Mouse (Mus musculus) embryonic facial prominence, embryonic 11.5 days (tissue): ENCODE data around the gene Hnrnpul1. TPM values are rescaled to one million over a fixed set of nuclear protein-coding genes. Genes with fewer than 3 reads are reported as not detected.

Experiments
- ATAC-seq: fragments of 200-750 bp; cut with Nextera tagmentation; replicated peaks from 2 replicates; pipeline ENCODE4 v1.8.0; 2017; ENCODE audit warnings: low read depth; ENCODE audit not compliant: insufficient number of reproducible peaks, low FRiP score, low TSS enrichment
- DNase-seq: peaks from one replicate; pipeline ENCODE4 v3.0.0-alpha.2; 2015; ENCODE audit warnings: low spot score
- H3K27ac ChIP-seq: fragments of 300-500 bp; sonication (generic); replicated peaks from 2 replicates; pipeline ENCODE4 v1.5.1; 2014; ENCODE audit warnings: mild to moderate bottlenecking, low read depth, low read length, control low read depth
- H3K27me3 ChIP-seq: fragments of 300-500 bp; sonication (generic); 2 replicates; pipeline ENCODE4 v1.6.1; 2014; ENCODE audit warnings: mild to moderate bottlenecking, low read length, moderate library complexity, mixed read lengths; ENCODE audit not compliant: control insufficient read depth, insufficient read depth
- H3K36me3 ChIP-seq: fragments of 300-500 bp; sonication (generic); replicated peaks from 2 replicates; pipeline ENCODE4 v1.6.1; 2014; ENCODE audit warnings: low read depth, mild to moderate bottlenecking, low read length, moderate library complexity, mixed read lengths; ENCODE audit not compliant: control insufficient read depth, insufficient read depth
- H3K4me1 ChIP-seq: fragments of 300-500 bp; sonication (generic); 2 replicates; pipeline ENCODE4 v1.6.1; 2014; ENCODE audit warnings: low read length, mixed read lengths; ENCODE audit not compliant: control insufficient read depth, insufficient read depth
- H3K4me2 ChIP-seq: fragments of 300-500 bp; sonication (generic); 2 replicates; pipeline ENCODE4 v1.6.1; 2014; ENCODE audit warnings: low read depth, mild to moderate bottlenecking, control low read depth, low read length, moderate library complexity
- H3K4me3 ChIP-seq: fragments of 300-500 bp; sonication (generic); 2 replicates; pipeline ENCODE4 v1.5.1; 2014; ENCODE audit warnings: low read depth, low read length, control low read depth
- H3K9ac ChIP-seq: fragments of 300-500 bp; sonication (generic); replicated peaks from 2 replicates; pipeline ENCODE4 v1.6.1; 2014; ENCODE audit warnings: mild to moderate bottlenecking, control low read depth, low read length
- H3K9me3 ChIP-seq: fragments of 300-500 bp; sonication (generic); replicated peaks from 2 replicates; pipeline ENCODE4 v1.6.1; 2016; ENCODE audit warnings: mild to moderate bottlenecking, low read length, inconsistent platforms, mixed read lengths; ENCODE audit not compliant: control insufficient read depth
- WGBS: fragments of 180-500 bp; shearing (Covaris S2); extraction: QIAGEN DNeasy Blood & Tissue Kit; methylation state at CpG from one replicate; pipeline ENCODE4 v1.1.7; 2014; 5-methylcytosine and 5-hydroxymethylcytosine counted together
- polyA plus RNA-seq: library from polyadenylated mRNA; unstranded; fragments of >200 nt; fragmentation: Nextera tagmentation; extraction: Ambion mirVana; gene quantifications from 2 replicates; pipeline ENCODE4 v1.2.1, GENCODE M21; 2014

Gene Hnrnpul1
- polyA plus RNA-seq, 1 experiment from 2014 or later = 76.8 TPM

DNA sequence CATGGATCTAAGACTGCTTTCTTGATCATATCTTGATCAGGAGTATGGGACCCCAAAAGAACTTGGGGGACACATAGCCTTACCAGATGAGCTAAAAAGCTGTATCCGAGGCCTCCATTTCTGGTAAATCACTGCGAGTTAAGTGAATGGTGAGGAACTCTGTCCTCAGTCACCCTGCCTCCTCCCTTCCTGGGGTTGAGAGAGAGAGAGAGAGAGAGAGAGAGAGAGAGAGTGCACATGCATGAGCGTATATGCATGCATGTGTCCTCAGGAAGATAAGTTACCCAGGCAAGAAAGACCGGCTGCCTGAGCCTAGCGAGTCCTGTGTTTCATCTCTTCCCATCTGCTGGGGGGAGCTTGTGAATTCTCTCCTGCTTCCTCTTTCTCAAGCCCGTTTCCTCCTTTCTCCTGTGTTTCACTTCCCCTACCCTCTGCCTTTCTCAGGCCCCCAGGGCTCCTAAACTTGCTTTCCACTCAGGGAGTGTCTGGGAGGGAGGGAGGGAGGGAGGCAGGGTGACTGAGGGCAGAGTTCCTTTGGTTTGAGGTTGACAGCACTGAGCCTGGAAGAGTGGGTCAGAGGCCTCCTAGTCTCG lies 47.9 kb downstream of the Hnrnpul1 start:
- WGBS = 53% methylated on average over 7 of the region's 7 CpGs
- Histone ChIP-seq H3K36me3 (no peaks in the 10 kb centered on the region), H3K4me2 (no peak overlapping the region), H3K9me3 (no peaks in the 10 kb centered on the region; the same call in 1 of the 2 replicates), H3K4me3 (no peak overlapping the region), H3K4me1 (peaks cover 15% of the 10 kb centered on the region), H3K27ac (no peak overlapping the region), H3K9ac (0 out of 2 replicates have a peak overlapping the region, but pooled peaks have one; percentile 6), H3K27me3 (peaks cover 7% of the 10 kb centered on the region; the same call in 1 of the 2 replicates)
- no peak for ATAC-seq
- no peak for DNase-seq

- Histone ChIP-seq H3K4me2 (no peak overlapping the region), H3K4me1 (peaks cover 14% of the 10 kb centered on the region), H3K27ac (no peak overlapping the region), H3K36me3 (no peaks in the 10 kb centered on the region), H3K9ac (no peak overlapping the region), H3K4me3 (no peak overlapping the region), H3K9me3 (no peaks in the 10 kb centered on the region; the same call in none of the 2 replicates), H3K27me3 (peaks cover 7% of the 10 kb centered on the region; the same call in 1 of the 2 replicates)
- ATAC-seq (no peak), DNase-seq (no peak)
- 69% methylated on average over 6 of the region's 6 CpGs for WGBS
Measured at GRCm38 (mm10) chr7:25705801-25706251, 48.7 kb downstream of the Hnrnpul1 start.

DNA sequence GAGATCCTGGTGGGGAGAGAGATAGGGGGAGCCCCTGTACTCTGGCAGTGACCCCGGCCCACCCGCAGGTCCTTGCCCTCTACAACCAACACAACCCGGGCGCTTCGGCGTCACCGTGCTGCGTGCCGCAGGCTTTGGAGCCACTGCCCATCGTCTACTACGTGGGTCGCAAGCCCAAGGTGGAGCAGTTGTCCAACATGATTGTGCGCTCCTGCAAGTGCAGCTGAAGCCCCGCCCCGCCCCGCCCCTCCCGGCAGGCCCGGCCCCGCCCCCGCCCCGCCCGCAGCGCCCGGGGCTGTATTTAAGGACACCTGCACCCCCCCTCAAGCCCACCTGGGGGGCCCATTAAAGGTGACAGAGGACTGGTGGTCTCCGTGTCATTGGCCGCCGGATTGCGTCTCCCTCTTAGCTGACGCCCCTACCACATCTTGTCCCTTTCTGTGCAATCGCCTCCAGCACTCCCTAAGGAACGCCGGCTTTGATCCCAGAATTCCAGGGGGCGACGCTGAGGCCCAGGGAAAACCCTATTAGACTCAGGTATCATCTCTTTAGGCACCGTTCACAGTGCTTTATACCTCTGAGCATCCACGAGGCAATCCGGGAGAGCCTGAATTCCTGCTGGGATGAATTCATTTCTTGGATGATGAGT lies 49.7 kb downstream of the Hnrnpul1 start:
- WGBS = 4% methylated on average over 32 of the region's 37 CpGs
- no peaks in the 10 kb centered on the region for H3K36me3 ChIP-seq
- no peaks in the 10 kb centered on the region; the same call in none of the 2 replicates for H3K9me3 ChIP-seq
- peak overlapping the region; percentile 23 for H3K4me3 ChIP-seq
- H3K27me3 ChIP-seq = peaks cover 7% of the 10 kb centered on the region; the same call in 1 of the 2 replicates
- ATAC-seq (no peak), DNase-seq (no peak)
- H3K27ac ChIP-seq = no peak overlapping the region
- H3K4me2 ChIP-seq = peak overlapping the region; percentile 47
- H3K4me1 ChIP-seq = peaks cover 7% of the 10 kb centered on the region
- H3K9ac ChIP-seq = no peak overlapping the region

DNA sequence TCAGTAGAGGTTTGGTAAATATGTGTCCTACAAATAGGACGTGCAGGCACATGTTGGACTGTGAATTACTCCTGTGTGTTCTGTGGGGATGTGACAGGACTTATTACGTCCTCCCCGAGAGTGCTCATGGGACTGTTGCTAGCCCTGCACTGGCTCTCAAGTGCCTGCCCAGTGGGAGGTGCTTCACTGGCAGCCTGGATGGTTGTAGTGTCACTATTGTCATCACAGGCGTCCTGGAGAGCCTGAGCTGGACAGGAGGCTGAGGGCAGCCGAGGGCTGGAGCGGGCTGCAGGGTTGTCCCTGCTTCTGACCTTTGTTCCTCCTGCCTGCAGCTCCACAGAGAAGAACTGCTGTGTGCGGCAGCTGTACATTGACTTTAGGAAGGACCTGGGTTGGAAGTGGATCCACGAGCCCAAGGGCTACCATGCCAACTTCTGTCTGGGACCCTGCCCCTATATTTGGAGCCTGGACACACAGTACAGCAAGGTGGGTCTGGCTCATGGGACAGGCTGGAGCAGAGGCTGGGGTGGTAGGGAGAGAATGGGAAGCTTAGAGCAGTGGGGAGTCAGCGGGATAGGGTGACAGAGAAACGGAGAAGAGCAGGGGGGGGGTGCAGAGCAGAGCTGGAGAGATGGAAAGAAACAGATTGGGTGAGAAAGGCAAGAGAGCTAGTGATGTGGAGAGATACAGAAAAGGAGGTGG lies 50.6 kb downstream of the Hnrnpul1 start:
- Histone ChIP-seq H3K4me2 (no peak overlapping the region), H3K9me3 (no peaks in the 10 kb centered on the region; the same call in none of the 2 replicates), H3K36me3 (no peaks in the 10 kb centered on the region), H3K27me3 (peaks cover 7% of the 10 kb centered on the region; the same call in 1 of the 2 replicates), H3K27ac (no peak overlapping the region), H3K4me3 (no peak overlapping the region), H3K4me1 (peaks cover 7% of the 10 kb centered on the region), H3K9ac (no peak overlapping the region)
- DNase-seq (no peak), ATAC-seq (0 out of 2 replicates have a peak, but pooled peaks have one; percentile 32)
- 25% methylated on average over 10 of the region's 10 CpGs for WGBS

GRCm38 (mm10) chr7:25702350-25702749 lies 52.2 kb downstream of the Hnrnpul1 start:
- Histone ChIP-seq H3K9me3 (no peaks in the 10 kb centered on the region; the same call in none of the 2 replicates), H3K4me1 (peaks cover 4% of the 10 kb centered on the region; the same call in 1 of the 2 replicates), H3K27me3 (peaks cover 7% of the 10 kb centered on the region; the same call in 1 of the 2 replicates), H3K4me2 (no peak overlapping the region), H3K4me3 (no peak overlapping the region), H3K36me3 (no peaks in the 10 kb centered on the region), H3K27ac (no peak overlapping the region), H3K9ac (no peak overlapping the region)
- 95% methylated on average over 2 of the region's 2 CpGs for WGBS
- DNase-seq (no peak), ATAC-seq (no peak)

DNA sequence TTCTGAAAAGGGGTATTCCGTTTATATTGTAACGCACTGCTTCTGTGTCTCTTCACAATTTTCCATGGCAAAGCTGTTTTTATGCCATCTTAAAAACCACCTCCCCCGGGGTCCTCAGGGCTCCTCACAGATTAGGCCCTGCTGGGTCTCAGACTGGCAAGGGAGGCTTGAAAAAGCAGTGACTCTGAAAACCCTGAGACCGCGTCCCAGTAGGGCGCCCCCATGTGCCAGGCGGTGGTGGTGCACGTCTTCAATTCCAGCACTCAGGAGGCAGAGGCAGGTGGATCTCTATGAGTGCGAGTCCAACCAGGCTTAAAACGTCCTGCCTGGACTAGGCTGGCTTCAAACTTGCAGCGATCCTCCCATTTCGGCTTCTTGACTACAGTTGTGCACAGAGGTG lies 53.8 kb downstream of the Hnrnpul1 start:
- H3K27ac ChIP-seq = no peak overlapping the region
- peaks cover 4% of the 10 kb centered on the region; the same call in 1 of the 2 replicates for H3K4me1 ChIP-seq
- 76% methylated on average over 12 of the region's 12 CpGs for WGBS
- H3K4me3 ChIP-seq = no peak overlapping the region
- peaks cover 7% of the 10 kb centered on the region; the same call in 1 of the 2 replicates for H3K27me3 ChIP-seq
- no peaks in the 10 kb centered on the region for H3K36me3 ChIP-seq
- ATAC-seq = no peak
- no peaks in the 10 kb centered on the region; the same call in none of the 2 replicates for H3K9me3 ChIP-seq
- no peak for DNase-seq
- no peak overlapping the region for H3K4me2 ChIP-seq
- H3K9ac ChIP-seq = no peak overlapping the region

DNA sequence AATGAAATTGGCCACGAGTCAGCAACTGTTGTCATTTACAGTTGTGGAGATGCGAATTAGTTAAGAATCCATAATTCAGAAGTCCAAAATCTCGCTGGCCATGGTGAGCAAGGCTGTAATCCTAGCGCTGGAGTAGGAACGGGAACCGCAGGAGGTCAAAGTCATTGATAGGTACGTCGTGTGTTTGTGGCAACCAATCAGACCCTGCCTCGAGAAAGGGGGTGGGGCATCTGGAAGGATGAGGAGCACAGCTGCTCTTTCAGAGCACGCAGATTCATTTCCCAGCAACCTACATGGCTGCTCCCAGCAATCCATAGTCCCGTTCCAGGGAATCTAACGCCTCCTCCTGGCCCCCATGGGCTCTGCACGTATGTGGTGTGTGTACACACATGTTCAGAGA lies 54.7 kb downstream of the Hnrnpul1 start:
- WGBS = 52% methylated on average over 13 of the region's 13 CpGs
- H3K4me2 ChIP-seq = no peak overlapping the region
- H3K27ac ChIP-seq = no peak overlapping the region
- DNase-seq = no peak
- H3K4me1 ChIP-seq = peaks cover 4% of the 10 kb centered on the region; the same call in 1 of the 2 replicates
- H3K9me3 ChIP-seq = no peaks in the 10 kb centered on the region; the same call in none of the 2 replicates
- H3K27me3 ChIP-seq = peaks cover 7% of the 10 kb centered on the region; the same call in 1 of the 2 replicates
- no peaks in the 10 kb centered on the region for H3K36me3 ChIP-seq
- ATAC-seq = no peak
- no peak overlapping the region for H3K4me3 ChIP-seq
- no peak overlapping the region for H3K9ac ChIP-seq
